Mouse (Mus musculus) olfactory bulb, adult 2 months (tissue): ENCODE measurements around the gene Ube2s.

Experiments used
- CTCF ChIP-seq: fragments of 200-500 bp; IDR thresholded peaks from 2 replicates; pipeline ENCODE4 v1.5.1; 2012; ENCODE audit warnings: low read depth, mild to moderate bottlenecking, low read length, moderate library complexity; ENCODE audit not compliant: insufficient read depth
- POLR2A ChIP-seq: fragments of 200-500 bp; IDR thresholded peaks from 2 replicates; pipeline ENCODE4 v1.6.1; 2012; ENCODE audit warnings: mild to moderate bottlenecking, low read depth, low read length, moderate library complexity; ENCODE audit not compliant: insufficient read depth

DNA sequence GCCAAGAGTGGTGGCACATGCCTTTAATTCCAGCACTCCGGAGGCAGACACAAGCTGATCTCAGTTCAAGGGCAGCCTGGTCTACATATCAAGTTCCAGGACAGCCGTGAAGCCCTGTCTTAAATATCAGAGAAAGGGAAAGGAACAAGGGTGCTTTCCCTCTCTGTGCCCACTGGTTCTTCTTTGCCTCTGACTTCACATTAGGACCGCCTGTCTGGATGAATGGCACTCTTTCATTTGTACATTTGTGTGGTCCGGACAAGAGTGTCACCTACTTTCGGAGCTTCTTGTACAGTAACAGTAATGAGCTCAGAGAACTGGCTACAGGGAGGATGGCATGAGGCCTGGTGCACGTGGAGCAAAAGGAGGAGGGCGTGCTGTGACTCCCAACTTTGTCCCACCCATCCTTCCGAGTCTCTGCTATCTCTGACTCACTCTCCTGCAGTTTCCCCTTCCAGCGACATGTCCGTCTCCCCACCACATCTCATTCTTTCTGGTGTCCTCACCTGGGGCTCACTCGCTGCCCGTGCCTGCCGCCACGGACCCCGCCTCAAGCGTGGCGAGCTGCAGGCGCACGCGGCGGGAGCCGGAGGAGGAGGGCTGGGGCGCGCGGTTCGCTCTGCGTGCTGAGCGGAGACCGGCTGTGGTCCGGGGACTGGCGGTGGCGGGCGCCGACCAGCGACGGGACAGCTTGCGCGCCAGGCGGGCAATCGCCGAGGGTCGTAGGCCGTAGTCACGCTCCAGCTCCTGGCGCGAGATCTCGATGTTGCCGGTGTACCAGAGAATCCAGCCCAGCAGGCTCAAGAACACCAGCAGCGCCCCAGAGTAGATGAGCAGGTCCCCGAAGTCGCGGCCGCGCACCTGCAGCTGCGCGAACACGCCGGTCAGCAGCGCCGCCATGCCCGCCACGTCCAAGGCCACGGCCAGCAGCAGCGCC, 23.6 kb downstream of the Ube2s start:
- TF ChIP-seq CTCF (no peak), POLR2A (no peak)
